9 mouse cellular contexts compared by ENCODE assay signal in genomic region chr14:120307963-120308362, GRCm38 (mm10). TPM values are rescaled to one million over a fixed set of nuclear protein-coding genes. Genes with fewer than 3 reads are reported as not detected.
A peak's percentile ranks its signal among the peaks of the same experiment; 100 is the strongest.
DNase-seq lines count a peak whose midpoint lies in the region; ATAC-seq and TF ChIP-seq lines count a peak whose summit lies in the region.
"Had no signal": no experiment of that assay in that cellular context is flagged by ENCODE, and none has a peak within 500 bp of the region (broad histone marks: within the 10 kb centered on the region; RNA-seq: fewer than 3 reads in every experiment).

No protein-coding gene starts in this region.

- TF ChIP-seq EP300 in liver, postnatal 0 days (IDR thresholded peaks at IDR 0.05; ENCODE audit: low read depth), result no peak
- no peak for TF ChIP-seq EP300 in MEL (IDR thresholded peaks at IDR 0.05; ENCODE audit: low read depth in 1 of 2, low read length in 2 of 2)

- no peak for TF ChIP-seq RAD21 in MEL (IDR thresholded peaks at IDR 0.05; ENCODE audit: low read depth, low read length)

- H3K4me2 ChIP-seq in liver, postnatal 0 days (ENCODE audit: low read depth, low read length), result no peak overlapping the region
- H3K4me2 ChIP-seq in intestine, embryonic 16.5 days (ENCODE audit: low read depth, low read length), result no peak overlapping the region
- H3K4me2 ChIP-seq in hindbrain, embryonic 13.5 days, result no peak overlapping the region

- DNase-seq in liver, adult 2 months (ENCODE audit: extremely low read depth, low read depth, low spot score), result peak; percentile 63
- DNase-seq in liver, postnatal 0 days, result no peak
- DNase-seq in MEL (ENCODE audit: low read depth, low spot score), result peak; percentile 9
- DNase-seq in cerebellum, adult 8-10 months, result no peak
- DNase-seq: kidney, adult 18-20 months had no signal

- no peak overlapping the region for H3K4me3 ChIP-seq in liver, adult 2 months (ENCODE audit: insufficient read depth, low read depth, low read length)
- no peak overlapping the region for H3K4me3 ChIP-seq in liver, postnatal 0 days (ENCODE audit: low read depth, low read length)
- no peak overlapping the region for H3K4me3 ChIP-seq in MEL (ENCODE audit: control insufficient read depth in 1 of 2, insufficient read depth in 1 of 2, low read depth in 2 of 2, low read length in 2 of 2)
- no peak overlapping the region for H3K4me3 ChIP-seq in bone marrow macrophage, adult 2 months (ENCODE audit: insufficient read depth, low read length)
- no peak overlapping the region for H3K4me3 ChIP-seq in intestine, embryonic 16.5 days (ENCODE audit: low read length)
- H3K4me3 ChIP-seq in hindbrain, embryonic 13.5 days, result no peak overlapping the region

- peaks cover 46% of the 10 kb centered on the region for H3K79me2 ChIP-seq in liver, adult 2 months (ENCODE audit: control insufficient read depth, insufficient read depth, low read length)
- H3K79me2 ChIP-seq in MEL (ENCODE audit: control insufficient read depth, insufficient read depth, low read length, poor library complexity), result no peaks in the 10 kb centered on the region; the same call in 1 of the 2 replicates

- no peaks in the 10 kb centered on the region for H3K9me3 ChIP-seq in liver, postnatal 0 days (ENCODE audit: low read length)
- H3K9me3 ChIP-seq in MEL (replicated peaks; ENCODE audit: insufficient read depth, low read length), result no peaks in the 10 kb centered on the region
- no peaks in the 10 kb centered on the region for H3K9me3 ChIP-seq in intestine, embryonic 16.5 days (ENCODE audit: control insufficient read depth, low read length)
- no peaks in the 10 kb centered on the region for H3K9me3 ChIP-seq in hindbrain, embryonic 13.5 days

- TF ChIP-seq POLR2A in liver, adult 2 months (IDR thresholded peaks at IDR 0.05; ENCODE audit: extremely low read depth, insufficient read depth, low read length), result no peak
- TF ChIP-seq POLR2A in MEL (IDR thresholded peaks at IDR 0.05; ENCODE audit: control insufficient read depth in 1 of 2, insufficient read depth in 1 of 2, low read depth in 1 of 2, low read length in 2 of 2, poor library complexity in 1 of 2), result no peak
- no peak for TF ChIP-seq POLR2A in bone marrow macrophage, adult 2 months (IDR thresholded peaks at IDR 0.05; ENCODE audit: borderline replicate concordance, low read depth, low read length)

- WGBS in liver, adult 2 months, result 28% methylated on average over 4 of the region's 4 CpGs
- 49% methylated on average over 4 of the region's 4 CpGs for WGBS in liver, postnatal 0 days (ENCODE audit: insufficient replicate concordance)
- 23% methylated on average over 4 of the region's 4 CpGs for WGBS in intestine, embryonic 16.5 days
- WGBS in hindbrain, embryonic 13.5 days, result 64% methylated on average over 4 of the region's 4 CpGs

- H3K9ac ChIP-seq in liver, adult 2 months (ENCODE audit: low read depth, low read length), result no peak overlapping the region
- H3K9ac ChIP-seq in liver, postnatal 0 days (replicated peaks), result no peak overlapping the region
- no peak overlapping the region for H3K9ac ChIP-seq in MEL (ENCODE audit: control insufficient read depth, low read depth, low read length, poor library complexity, severe bottlenecking)
- no peak overlapping the region for H3K9ac ChIP-seq in intestine, embryonic 16.5 days (ENCODE audit: low read depth, low read length)
- H3K9ac ChIP-seq in hindbrain, embryonic 13.5 days, result no peak overlapping the region

- H3K36me3 ChIP-seq in liver, adult 2 months (ENCODE audit: control insufficient read depth, insufficient read depth, low read length), result no peaks in the 10 kb centered on the region
- H3K36me3 ChIP-seq in liver, postnatal 0 days (replicated peaks; ENCODE audit: insufficient read depth, low read length), result no peaks in the 10 kb centered on the region
- H3K36me3 ChIP-seq in MEL (ENCODE audit: control insufficient read depth in 1 of 2, insufficient read depth in 2 of 2, low read length in 2 of 2), result peaks cover 0 to 6% of the 10 kb centered on the region in 2 experiments; a peak in 1 of 4 replicates
- H3K36me3 ChIP-seq in intestine, embryonic 16.5 days (ENCODE audit: control insufficient read depth, insufficient read depth, low read length), result no peaks in the 10 kb centered on the region
- no peaks in the 10 kb centered on the region for H3K36me3 ChIP-seq in hindbrain, embryonic 13.5 days

- peaks cover 21% of the 10 kb centered on the region for H3K4me1 ChIP-seq in liver, adult 2 months (ENCODE audit: control insufficient read depth, insufficient read depth, low read length)
- peaks cover 26% of the 10 kb centered on the region for H3K4me1 ChIP-seq in liver, postnatal 0 days (ENCODE audit: insufficient read depth)
- H3K4me1 ChIP-seq in MEL (ENCODE audit: control insufficient read depth in 1 of 2, insufficient read depth in 2 of 2, low read length in 2 of 2), result peaks cover 0 to 5% of the 10 kb centered on the region in 2 experiments; a peak in 2 of 4 replicates
- H3K4me1 ChIP-seq in bone marrow macrophage, adult 2 months (ENCODE audit: control insufficient read depth, insufficient read depth, low read length), result peaks cover 45% of the 10 kb centered on the region
- H3K4me1 ChIP-seq in intestine, embryonic 16.5 days (ENCODE audit: control insufficient read depth, insufficient read depth, low read length), result peaks cover 52% of the 10 kb centered on the region
- H3K4me1 ChIP-seq in hindbrain, embryonic 13.5 days (replicated peaks), result peaks cover 39% of the 10 kb centered on the region

- H3K27ac ChIP-seq in liver, adult 2 months (replicated peaks; ENCODE audit: insufficient read depth, low read depth, low read length), result no peak overlapping the region
- no peak overlapping the region for H3K27ac ChIP-seq in liver, postnatal 0 days (ENCODE audit: low read depth)
- no peak overlapping the region for H3K27ac ChIP-seq in MEL (ENCODE audit: control insufficient read depth, low read depth, low read length)
- H3K27ac ChIP-seq in bone marrow macrophage, adult 2 months (ENCODE audit: insufficient read depth, low read depth, low read length), result peak overlapping the region; percentile 24
- H3K27ac ChIP-seq in intestine, embryonic 16.5 days (ENCODE audit: low read length), result peak overlapping the region; percentile 33; the same call in 1 of the 2 replicates
- no peak overlapping the region for H3K27ac ChIP-seq in hindbrain, embryonic 13.5 days

- no peaks in the 10 kb centered on the region for H3K27me3 ChIP-seq in liver, adult 2 months (ENCODE audit: control insufficient read depth, insufficient read depth, low read length)
- H3K27me3 ChIP-seq in liver, postnatal 0 days (ENCODE audit: insufficient read depth, low read length), result no peaks in the 10 kb centered on the region
- no peaks in the 10 kb centered on the region for H3K27me3 ChIP-seq in MEL (ENCODE audit: control insufficient read depth in 1 of 2, insufficient read depth in 2 of 2, low read length in 2 of 2)
- H3K27me3 ChIP-seq in intestine, embryonic 16.5 days (replicated peaks; ENCODE audit: control insufficient read depth, insufficient read depth, low read length), result no peaks in the 10 kb centered on the region
- no peaks in the 10 kb centered on the region for H3K27me3 ChIP-seq in hindbrain, embryonic 13.5 days

- no peak for ATAC-seq in liver, postnatal 0 days
- ATAC-seq in intestine, embryonic 16.5 days, result no peak
- ATAC-seq in granulocyte monocyte progenitor cell, adult 5-6 weeks (replicated peaks; ENCODE audit: poor library complexity, severe bottlenecking), result no peak
- no peak for ATAC-seq in hindbrain, embryonic 13.5 days (ENCODE audit: low FRiP score)

- TF ChIP-seq CTCF in liver, adult 2 months (IDR thresholded peaks at IDR 0.05; ENCODE audit: low read depth, low read length), result no peak
- no peak for TF ChIP-seq CTCF in liver, postnatal 0 days (IDR thresholded peaks at IDR 0.05; ENCODE audit: low read depth)
- no peak for TF ChIP-seq CTCF in MEL (IDR thresholded peaks at IDR 0.05 in 2 of 3, conservative IDR thresholded peaks at IDR 0.05 in 1 of 3; ENCODE audit: control insufficient read depth in 1 of 3, insufficient read depth in 1 of 3, low read depth in 2 of 3, low read length in 3 of 3, poor library complexity in 1 of 3, severe bottlenecking in 1 of 3)
- TF ChIP-seq CTCF in bone marrow macrophage, adult 2 months (IDR thresholded peaks at IDR 0.05; ENCODE audit: low read depth, low read length), result no peak

TF ChIP-seq in MEL, 35 proteins besides CTCF, POLR2A, EP300 and RAD21 (continues in another document):
- TF ChIP-seq TAL1 (IDR thresholded peaks at IDR 0.05; ENCODE audit: low read length), result no peak
- TF ChIP-seq ZMIZ1 (IDR thresholded peaks at IDR 0.05; ENCODE audit: low read depth, low read length), result no peak
- no peak for TF ChIP-seq MAFK (IDR thresholded peaks at IDR 0.05; ENCODE audit: borderline replicate concordance, low read depth, low read length)
- TF ChIP-seq POLR2AphosphoS2 (IDR thresholded peaks at IDR 0.05; ENCODE audit: low read length), result no peak
- TF ChIP-seq USF2 (IDR thresholded peaks at IDR 0.05; ENCODE audit: borderline replicate concordance in 1 of 2, insufficient read depth in 1 of 2, low read depth in 1 of 2, low read length in 2 of 2), result no peak
- TF ChIP-seq BHLHE40 (IDR thresholded peaks at IDR 0.05; ENCODE audit: borderline replicate concordance, low read depth, low read length), result no peak
- TF ChIP-seq CHD2 (IDR thresholded peaks at IDR 0.05; ENCODE audit: low read length), result no peak
- TF ChIP-seq JUND (IDR thresholded peaks at IDR 0.05; ENCODE audit: low read depth, low read length), result no peak
- TF ChIP-seq CHD1 (IDR thresholded peaks at IDR 0.05; ENCODE audit: low read depth, low read length), result no peak
- no peak for TF ChIP-seq MEF2A (IDR thresholded peaks at IDR 0.05; ENCODE audit: extremely low read depth, insufficient replicate concordance, low read depth, low read length, poor library complexity, severe bottlenecking)
- no peak for TF ChIP-seq ETS1 (IDR thresholded peaks at IDR 0.05; ENCODE audit: low read depth, low read length)
- no peak for TF ChIP-seq KAT2A (conservative IDR thresholded peaks at IDR 0.05; ENCODE audit: low read depth, low read length)
- TF ChIP-seq RCOR1 (IDR thresholded peaks at IDR 0.05; ENCODE audit: low read depth, low read length), result no peak

RNA-seq across cellular contexts. Expression of gene Mbnl2, which starts 32.5 kb away (rescaled TPM):
- 32.2 and 35.2 TPM in 2 replicates for total RNA-seq in liver, adult 2 months (2014; rRNA removed)
- 16.4 and 17.5 TPM in 2 replicates for polyA plus RNA-seq in liver, adult 2 months (2012; rRNA removed)
- 16.0 and 16.9 TPM in 2 replicates for polyA plus RNA-seq in liver, postnatal 0 days (2015; fragmentation: Nextera tagmentation; extraction: Ambion mirVana)
- 5.6 and 6.5 TPM in 2 replicates for total RNA-seq in MEL (2012; rRNA removed)
- 1 to 10 TPM in 1 of 2 experiments, not detected in 1; 8.6 TPM for polyA plus RNA-seq in MEL (2012; ENCODE audit: insufficient read depth in 1 of 2, insufficient read length in 2 of 2, low read depth in 1 of 2, low replicate concordance in 2 of 2, missing spikeins in 1 of 2)
- 98.2 and 110 TPM in 2 replicates for polyA plus RNA-seq in bone marrow macrophage, adult 2 months (2012; ENCODE audit: insufficient read depth, insufficient read length, missing spikeins)
- 114 and 127 TPM in 2 replicates for polyA plus RNA-seq in intestine, embryonic 16.5 days (2015; fragmentation: Nextera tagmentation; extraction: Ambion mirVana)
- 55.0 and 74.3 TPM in 2 replicates for total RNA-seq in granulocyte monocyte progenitor cell, adult 5-6 weeks (2014; fragmentation: Nextera tagmentation)
- 66.8 and 83.5 TPM in 2 replicates for total RNA-seq in granulocyte monocyte progenitor cell, adult 5-6 weeks (2017)
- polyA plus RNA-seq in hindbrain, embryonic 13.5 days (2015; fragmentation: Nextera tagmentation; extraction: Ambion mirVana), result 23.9 and 24.7 TPM in 2 replicates

Comparison
In these comparisons a context has a peak if more than half of its experiments do, and no peak if none do; other contexts are left out.
1. DNase-seq: peak in liver, adult 2 months (single experiment) and MEL (single experiment); none in liver, postnatal 0 days (single experiment) and cerebellum, adult 8-10 months (single experiment).
2. H3K27ac ChIP-seq: peak in bone marrow macrophage, adult 2 months (single experiment) and intestine, embryonic 16.5 days (single experiment); none in liver, adult 2 months (single experiment), liver, postnatal 0 days (single experiment), MEL (single experiment) and hindbrain, embryonic 13.5 days (single experiment).